Mouse (Mus musculus) cerebellum, adult 2 months (tissue): ENCODE measurements around the gene Rsrc1.

Experiments used
- CTCF ChIP-seq: fragments of 200-500 bp; IDR thresholded peaks from 2 replicates; pipeline ENCODE4 v1.5.1; 2011; ENCODE audit warnings: low read depth, mild to moderate bottlenecking, control low read depth, low read length, moderate library complexity, borderline replicate concordance; ENCODE audit not compliant: insufficient read depth
- POLR2A ChIP-seq: fragments of 200-500 bp; IDR thresholded peaks from 2 replicates; pipeline ENCODE4 v1.6.1; 2011; ENCODE audit warnings: low read length, control low read depth, borderline replicate concordance; ENCODE audit not compliant: insufficient read depth

- TF ChIP-seq CTCF (no peak), POLR2A (no peak)
Observed at GRCm38 (mm10) chr3:67288664-67289063, 307.5 kb downstream of the Rsrc1 start.
